Mouse (Mus musculus) layer of hippocampus, adult 11-12 months (tissue): ENCODE data around the gene Ss18l1.

Experiments
- DNase-seq: peaks from one replicate; pipeline ENCODE4 v3.0.0; 2022; ENCODE audit warnings: low spot score

The Ss18l1 gene

DNA sequence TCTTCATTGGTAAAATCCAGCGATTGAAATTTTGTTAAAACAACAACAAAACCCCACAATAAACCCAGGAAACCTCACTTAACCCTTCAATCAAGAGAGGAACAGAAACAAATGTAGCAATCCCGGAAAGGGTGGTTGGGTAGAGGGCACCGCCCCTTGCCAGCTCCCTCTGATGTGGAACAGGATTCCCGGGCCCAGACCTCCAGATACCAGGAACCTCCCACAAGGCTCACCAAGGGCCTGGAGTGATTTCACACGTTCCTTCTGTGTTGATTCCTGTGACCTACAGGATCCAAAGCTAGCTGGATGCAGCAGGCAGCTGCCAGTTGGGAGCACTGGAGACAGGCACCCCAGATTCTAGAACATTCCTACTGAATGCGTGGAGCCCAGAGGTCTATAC is 1.9 kb upstream of the Ss18l1 start:
- no peak for DNase-seq

DNA sequence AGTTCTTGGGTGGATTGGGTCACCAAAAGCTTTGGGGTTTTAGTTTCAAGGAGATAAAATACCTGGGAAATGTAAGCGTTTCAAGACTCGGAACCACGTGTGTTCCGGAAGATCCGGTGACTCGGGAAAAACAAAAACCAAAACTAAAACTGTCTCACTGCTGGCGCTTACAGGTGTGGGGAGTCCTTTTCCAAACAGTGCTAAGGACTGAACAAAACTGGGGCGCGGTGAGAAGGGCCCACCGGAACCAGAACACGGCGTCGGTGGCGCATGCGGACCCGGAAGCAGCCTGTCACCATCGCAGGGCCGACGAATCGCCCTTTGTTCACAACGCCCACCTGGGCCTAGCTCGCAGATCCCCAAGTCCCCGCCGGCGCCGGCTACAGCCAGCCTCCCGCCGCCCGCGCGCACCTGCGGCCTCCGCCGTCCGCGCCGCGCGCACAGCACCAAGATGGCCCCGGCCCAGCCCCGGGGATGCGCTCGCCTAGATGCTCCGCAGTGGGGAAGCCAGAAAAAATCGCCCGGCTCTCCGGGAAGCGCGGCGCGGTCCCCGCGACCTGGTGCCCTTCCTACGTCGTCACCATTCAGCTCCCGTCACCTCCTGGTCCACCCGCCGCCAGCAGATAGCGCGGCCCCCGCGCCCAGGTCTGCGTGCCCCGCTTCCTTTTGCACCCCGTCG is 593 bp upstream of the Ss18l1 start:
- DNase-seq: peak; percentile 56

DNA sequence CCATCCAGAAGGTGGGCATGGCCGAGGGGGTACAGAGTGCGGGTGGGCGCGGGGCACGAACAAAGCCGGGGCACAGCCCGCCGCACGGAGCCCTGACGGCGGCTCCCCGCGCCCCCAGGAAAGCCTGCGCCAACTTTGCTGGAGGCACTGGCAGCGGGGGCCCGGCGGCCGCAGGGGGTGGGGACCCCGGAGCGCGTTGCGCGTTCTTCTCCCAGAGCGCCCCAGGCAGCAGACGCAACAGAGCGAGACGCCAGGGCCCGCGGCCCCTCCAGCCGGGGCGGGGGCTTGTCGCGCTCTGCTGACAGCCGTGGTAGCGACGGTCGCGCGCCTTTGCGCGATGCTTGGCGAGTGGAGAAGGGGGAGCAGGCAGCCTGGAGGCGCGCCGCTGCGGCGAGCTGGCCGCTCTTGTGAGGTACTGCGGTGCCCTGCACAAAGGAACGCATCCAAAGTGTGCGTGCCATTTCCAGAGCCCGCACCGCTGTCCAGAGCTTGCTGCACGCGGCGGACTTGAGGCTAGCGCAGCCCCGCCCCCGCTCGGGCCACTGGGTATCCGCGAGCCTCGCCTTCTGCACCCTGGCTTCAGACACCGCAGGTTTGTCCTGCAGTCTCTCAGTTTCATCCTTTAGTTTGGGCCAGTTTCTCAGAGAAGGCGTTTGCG is 678 bp downstream of the Ss18l1 start:
- peak; percentile 68 for DNase-seq

DNA sequence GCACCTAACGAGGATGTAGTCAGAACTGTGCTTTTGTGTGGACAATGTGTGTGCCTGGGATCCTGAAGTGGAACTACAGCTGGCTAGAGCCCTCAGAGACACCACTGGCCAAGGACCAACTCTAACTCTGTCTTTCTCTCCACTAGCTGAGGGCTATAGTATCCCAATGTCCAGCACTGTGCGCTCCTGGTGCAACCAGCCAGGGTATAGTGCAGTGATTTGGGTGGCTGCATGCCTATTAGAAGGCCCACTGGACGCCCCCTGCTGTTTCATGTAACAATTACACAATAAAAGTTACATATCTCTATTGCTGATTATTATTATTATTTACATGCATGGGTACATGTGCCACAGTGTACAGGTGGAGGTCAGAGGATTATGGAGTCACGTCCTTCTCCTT is 3.0 kb downstream of the Ss18l1 start:
- DNase-seq: peak; percentile 50

DNA sequence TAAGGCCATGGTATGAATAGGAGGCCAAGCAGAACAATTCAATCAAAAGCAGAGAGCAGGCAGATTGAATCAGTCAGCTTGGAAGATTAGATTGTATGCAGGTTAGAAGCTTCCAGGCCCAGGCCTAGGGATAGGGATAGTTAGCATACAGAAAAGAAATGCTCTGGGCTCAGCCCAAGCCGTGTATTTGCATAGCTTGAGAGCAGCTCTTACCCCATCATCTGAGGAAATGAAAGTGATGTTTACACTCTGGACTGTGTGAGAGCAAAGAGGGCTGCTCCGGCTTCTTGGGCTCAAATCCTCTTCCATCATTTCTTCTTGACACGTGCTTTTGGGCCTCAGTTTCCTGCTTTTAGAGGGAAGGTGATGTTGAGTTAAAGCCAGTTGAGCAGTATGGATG is 5.3 kb downstream of the Ss18l1 start:
- no peak for DNase-seq

DNA sequence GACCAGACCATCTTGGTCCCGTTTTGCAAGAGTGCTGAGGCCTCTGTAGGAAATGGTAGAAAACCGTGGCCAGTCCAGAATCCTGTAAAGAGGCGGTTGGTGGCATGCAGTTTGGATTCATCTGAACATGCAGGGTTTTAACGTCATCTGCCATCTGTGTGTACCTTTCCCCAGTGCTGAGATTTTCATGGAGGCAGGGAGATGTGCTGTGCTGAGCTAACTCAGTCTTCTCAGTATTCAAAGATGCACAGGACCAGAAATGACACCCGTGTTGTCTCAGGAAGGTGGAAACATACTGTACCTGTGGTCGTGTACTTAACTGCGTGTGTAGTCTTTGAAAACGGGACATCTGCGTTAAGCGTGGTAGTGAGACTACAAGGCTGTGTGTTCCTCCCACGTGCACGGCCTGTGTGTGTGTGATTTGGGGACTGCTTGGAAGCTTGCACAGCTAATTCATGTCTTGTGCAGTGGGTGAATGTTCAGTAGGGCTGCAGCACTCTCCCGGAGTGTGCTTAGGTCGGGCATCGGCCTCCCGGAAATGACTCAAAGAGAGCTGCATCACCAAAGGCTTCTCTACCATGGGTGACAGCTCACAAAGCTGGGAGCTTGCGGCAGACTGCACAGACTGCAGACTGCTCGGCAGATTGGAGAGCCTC is 5.8 kb downstream of the Ss18l1 start:
- DNase-seq: peak; percentile 61

DNA sequence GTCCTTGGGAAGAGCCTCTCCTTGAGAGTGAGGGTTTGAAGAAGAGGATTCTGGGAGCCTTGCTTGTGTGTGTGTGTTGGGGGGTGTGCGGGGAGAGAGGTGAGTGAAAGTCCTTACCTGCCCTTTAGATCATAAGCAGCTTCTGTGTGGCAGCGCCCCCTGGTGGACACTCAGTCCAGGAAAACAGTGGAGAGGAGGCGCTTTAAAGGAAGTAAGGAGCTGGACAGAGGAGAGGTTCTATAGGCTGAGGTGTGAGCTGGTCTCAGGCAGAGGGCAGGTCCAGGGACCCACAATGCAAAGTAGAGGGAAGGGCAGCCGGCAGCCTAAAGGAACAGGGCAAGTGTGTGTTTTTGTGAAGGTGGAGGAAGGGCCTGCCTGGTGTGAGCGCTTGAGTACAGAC is 8.7 kb downstream of the Ss18l1 start:
- DNase-seq: peak; percentile 85

DNA sequence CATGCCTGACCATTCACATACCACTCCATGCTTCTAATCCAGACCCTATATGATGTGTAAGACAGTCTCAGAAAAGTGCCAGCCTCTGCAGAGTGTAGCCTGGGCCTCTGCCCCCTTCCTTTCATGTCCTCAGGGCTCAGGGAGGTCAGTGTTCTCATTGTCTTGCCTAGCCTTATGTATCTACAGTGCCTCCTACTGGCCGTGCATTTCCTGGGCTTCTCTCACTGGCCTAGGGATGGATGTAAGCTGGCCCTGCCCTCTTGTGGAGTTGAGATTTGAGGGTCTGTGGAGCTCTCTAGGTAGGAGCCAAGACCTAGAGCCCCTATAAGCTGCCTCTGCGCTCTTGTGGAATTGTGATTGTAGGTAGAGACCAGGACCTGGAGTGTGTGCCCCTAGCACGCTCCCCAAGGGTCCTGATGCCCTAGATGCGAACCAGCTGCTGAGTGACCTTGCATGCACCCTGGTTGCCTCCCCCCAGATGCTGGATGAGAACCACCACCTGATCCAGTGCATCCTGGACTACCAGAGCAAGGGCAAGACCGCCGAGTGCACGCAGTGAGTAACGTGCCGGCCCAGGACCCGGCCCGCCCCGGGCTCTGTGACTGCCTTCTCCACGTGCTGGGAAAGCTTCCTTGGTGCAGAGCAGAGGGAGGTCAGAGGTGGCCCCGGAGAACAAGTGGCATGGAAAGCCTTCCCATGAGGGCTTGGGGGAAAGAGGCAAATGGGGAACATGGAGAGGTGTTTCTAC is 9.9 kb downstream of the Ss18l1 start:
- DNase-seq: no peak

DNA sequence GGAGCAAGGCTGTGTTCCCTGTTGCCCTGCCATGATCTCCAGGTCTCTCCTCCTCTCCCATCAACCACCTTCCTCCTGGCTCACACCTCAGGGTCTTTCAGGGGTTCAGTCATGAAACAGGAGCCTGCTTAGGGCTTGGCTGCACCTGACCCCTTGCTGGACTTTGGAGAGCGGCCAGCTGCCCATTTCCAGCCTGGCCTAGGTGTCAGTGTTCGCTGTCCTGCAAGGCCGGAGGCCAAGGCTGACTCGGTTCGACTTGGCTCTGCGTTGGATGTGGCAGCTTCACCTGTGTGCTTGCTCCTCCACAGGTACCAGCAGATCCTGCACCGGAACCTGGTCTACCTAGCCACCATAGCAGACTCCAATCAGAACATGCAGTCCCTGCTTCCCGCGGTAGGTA is 10.7 kb downstream of the Ss18l1 start:
- no peak for DNase-seq

DNA sequence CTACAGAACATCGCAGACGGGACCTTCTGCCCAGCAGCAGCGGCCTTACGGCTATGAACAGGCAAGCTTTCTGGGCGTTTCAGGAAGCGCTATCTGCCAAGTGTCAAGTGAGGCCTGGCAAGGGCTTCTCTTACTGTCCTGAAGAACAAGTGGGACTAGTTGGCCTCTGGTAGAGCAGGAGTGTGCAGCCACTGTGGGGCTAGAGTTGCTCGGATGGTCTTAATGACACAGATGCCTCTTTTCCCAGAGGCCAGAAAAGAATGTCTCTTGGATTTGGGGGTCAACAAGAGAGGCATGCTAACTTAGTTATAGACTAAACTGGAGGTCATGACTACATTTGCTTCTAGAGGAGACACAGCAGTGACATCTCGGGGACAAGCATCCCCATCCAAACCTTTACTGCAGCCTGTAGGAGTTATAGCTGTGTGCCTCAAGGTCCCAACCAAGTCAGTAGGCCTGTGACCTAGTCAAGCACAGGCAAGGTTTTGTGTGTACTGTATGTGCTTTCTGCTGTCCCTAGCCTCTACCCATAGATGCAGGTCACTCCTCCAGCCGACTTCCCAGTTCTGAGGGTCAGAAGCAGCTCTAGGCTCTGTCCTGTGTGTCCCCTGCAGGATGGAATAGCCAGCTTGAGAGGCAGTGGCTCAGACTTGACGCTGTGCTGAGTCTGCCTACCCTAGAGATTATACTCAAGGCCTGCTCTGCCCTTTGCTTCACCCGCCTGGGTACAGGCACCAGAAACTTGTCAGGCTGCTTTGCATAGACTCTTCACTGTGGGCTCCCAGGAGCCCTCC is 21.2 kb downstream of the Ss18l1 start:
- no peak for DNase-seq

DNA sequence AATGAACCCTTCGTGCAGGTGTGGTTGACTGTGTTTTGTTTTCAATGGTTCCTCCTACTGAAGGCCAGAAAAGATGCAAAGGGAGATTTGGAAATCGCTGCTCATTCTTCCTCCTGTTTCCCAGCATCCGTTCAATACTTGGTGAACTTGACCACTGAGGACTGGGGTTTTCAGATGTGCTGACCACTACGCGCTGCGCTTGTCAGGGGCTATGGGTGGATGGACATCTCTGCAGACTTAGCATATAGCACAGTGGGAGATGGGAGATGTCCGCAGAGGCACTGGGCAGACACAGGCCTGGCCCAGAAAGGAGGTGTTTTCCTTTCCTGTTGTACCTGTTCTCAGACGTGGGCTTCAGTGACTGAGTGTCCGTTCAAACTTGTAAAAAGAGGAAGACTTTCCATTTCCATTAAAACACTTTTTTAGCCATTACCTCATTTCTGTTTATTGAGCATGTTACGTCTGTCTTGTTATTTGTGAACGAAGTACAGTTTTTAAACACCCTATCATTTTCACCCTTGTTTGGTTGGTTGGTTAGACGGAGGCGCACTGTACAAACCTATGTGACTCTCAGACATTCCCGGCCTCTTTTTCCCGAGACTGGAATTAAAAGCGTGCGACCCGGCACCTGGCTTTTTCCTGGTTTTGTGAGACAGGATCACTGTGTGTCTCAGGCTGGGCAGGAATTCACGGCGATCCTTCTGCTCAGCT is 27.6 kb downstream of the Ss18l1 start:
- no peak for DNase-seq

DNA sequence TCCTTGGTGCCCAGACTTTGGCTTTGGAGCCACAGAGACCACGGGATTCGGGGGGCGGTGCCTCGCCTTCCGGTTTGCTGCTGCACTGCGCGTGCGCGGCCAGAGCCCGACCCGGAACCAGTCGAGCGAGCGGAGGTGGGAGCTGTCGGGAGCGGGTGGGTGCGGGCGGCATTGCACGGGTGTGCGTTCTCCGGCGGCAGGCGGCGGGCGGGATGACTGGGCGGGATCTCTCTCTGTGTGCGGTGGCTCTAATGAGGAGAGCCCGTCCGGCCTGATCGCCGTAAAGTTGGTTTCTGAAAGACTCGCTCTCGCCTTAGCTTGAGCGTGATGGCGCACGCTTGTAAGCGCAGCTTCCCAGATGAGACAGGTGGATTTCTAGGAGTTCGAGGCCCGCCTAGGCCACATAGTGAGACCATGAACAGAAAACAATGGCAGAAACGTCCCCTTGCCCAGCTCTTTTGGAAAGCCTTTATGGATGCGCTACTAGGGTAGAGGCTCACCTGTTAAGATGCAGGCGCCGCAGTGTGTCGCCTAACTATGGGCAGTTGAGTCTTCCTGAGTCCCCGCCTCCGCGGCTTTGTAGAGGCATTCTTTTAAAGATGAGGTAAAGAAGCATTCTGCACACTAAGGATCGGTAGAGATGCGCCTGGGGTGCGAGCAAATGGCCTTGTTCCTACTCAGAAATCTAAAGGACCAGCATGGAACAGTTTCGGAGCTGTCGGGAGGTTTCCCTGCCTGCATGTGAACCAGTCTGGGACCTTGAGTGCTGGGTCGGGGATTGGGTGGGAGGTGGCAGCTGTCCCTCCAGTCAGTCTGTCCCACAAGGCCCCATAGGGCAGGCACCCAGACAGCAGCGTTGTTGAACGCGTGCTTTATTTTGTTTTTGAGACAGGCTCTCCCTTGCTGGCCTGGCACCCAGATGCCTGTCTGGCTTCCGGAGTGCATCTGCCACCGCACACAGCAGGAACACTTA is 28.5 kb downstream of the Ss18l1 start, which contains the start of gene Mtg2:
TSS of gene Mtg2 (plus strand) at position 108 of the 973 bp plus-strand sequence.
- DNase-seq: peak; percentile 95

DNA sequence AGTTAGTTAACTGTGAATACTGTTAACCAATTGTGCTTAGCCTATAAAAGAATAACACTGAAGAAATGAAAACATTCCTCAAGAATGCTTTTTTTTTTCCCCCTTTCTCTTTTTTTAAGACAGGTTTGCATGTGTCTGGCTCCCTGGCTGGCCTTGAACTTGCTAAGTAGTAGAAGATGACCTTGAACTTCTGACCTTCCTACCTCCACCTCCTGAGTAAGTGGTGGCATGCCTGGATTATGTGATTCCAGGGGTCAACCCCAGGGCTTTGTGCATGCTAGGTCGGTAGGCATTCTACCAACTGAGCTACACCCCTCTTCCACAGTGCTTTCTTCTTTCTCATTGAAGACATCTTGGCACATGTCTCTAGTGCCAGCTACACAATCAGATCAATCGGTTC is 29.4 kb downstream of the Ss18l1 start:
- no peak for DNase-seq

DNA sequence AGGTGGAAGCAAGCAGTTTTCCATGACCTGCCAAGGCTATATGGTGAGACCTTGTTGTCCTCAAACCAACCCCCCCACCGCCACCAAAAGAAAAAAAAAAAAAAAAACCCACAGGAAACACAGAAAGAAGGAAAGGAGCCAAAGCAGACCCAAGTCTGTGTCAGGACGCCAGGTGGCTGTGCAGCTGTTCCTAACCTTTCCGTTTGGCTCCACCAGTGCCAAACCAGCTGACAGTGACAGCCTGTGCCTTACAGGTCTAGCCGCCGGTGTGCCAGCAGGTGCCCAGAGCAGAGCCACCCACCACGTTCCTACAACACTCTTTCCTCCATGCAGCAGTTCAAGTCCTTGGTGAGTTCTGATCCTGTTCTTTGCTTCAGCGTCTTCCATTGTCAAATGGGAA is 30.6 kb downstream of the Ss18l1 start:
- no peak for DNase-seq

DNA sequence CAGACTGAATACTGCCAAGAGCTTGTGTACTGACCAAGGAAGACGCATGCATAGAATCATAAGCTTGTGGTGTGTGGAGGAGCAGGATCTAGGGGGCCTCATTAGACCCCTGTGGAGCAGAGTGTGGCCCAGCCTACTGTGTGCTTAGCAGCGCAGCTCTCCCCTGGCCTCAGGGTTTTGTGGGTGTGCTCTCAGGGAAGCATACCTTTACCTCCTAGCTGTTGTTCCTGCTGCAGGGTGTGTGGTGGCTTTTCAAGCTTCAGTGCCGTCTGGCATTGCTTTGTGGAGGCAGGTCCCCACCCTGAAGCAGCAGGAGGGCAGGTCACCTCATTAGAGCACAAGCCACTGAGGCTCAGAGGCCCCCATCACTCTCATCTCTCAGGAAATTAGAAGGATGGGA is 35.3 kb downstream of the Ss18l1 start:
- no peak for DNase-seq

DNA sequence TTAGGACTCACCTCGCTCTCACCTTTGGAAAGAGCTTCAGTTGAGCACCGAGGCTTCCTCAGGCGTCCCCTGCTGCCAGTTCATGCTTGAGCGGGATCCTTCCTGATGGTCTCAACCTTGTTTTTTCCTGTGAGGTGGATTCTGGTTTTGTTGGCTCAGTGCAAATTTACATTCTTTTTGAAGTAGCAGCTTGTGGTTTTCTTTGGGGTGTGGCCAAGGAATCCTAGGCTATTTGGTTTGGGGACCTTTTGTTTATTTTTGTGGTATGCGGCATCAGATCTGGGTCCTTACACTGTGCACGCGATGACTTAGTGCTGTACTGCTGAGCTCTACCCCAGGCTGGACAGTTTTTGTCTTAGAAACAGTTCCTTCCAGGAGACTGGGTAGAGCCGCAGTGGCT is 38.4 kb downstream of the Ss18l1 start:
- DNase-seq: no peak

DNA sequence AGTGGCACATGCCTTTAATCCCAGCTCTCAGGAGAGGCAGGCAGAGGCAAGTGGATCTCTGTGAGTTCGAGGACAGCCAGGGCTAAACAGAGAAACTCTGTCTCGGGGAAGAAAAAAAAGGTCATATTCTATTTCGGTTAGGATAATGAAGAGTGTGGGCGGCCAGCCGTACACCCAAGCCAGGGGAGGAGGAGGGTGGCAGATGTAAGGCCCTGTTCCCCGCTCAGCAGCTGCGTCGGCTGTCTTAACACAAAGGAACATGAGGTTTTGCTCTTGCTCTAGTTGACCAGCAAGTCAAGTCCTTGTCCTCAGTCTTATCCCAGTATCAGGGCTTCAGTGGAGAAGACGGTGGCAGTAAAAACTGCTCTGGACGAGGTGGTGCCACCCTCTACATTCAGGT is 40.8 kb downstream of the Ss18l1 start:
- no peak for DNase-seq

DNA sequence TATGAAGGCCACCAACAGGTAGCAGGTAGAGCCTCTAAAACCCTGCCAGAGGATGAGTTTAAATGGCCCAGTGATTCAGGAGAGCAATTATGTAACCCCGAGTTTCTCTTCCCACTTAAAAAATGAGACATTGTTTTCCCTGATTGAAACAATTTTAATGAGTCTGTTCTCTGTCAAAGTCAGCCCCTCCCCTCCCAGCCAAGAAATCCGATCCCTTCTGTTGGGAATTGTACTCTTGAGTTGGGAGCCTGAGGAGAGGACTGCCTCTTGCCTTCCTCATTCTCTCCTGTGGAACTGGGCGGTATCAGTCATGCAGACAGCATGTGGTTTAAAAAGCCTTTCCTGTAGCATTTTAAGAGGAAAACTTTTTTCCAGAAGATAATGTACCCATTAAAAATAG is 42.3 kb downstream of the Ss18l1 start:
- DNase-seq: no peak

DNA sequence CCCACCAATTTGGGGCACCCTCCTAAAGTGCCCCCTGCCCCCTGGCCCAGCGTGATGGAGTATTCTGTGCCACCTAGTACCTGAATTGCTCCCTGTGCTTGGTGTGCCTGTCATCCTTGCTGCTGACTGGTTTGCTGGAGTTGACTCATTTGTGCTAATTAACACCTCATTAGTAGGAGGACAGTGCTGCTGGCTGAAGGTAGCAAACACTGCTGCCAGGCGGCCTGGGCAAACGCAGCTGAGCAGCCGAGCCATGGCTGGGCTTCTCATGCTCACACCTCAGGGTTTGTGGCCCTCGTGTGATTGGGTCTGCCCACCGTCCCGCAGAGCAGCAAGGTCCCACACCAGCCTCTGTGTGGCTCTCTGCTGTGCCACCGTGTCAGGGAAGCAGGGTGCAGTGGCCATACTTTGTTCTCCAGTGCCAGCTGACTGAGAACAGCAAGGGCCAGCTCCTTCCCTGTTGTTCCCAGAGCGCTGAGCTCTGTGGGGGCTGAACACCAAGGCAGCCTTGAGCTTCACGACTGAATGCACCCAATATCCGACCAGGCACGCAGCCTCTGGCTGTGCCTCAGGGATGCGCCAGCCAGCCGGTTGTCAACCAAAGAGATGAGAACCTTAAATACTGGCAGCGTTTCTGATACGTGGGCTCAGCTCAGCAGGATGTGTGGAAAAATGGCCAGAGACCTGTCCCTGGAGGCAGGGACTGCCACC is 43.8 kb downstream of the Ss18l1 start:
- no peak for DNase-seq
